Mouse (Mus musculus): Measurements from ENCODE around the gene Gdpgp1. TPM values are rescaled to one million over a fixed set of nuclear protein-coding genes. Genes with fewer than 3 reads are reported as not detected.
A peak's percentile ranks its signal among the peaks of the same experiment; 100 is the strongest.

Gene Gdpgp1
- polyA plus RNA-seq, 1 experiment = 3.2 TPM

GRCm38 (mm10) chr7:80261372-80261990 is 28.8 kb downstream of the Gdpgp1 start:
- no peak for TF ChIP-seq CTCF (IDR thresholded peaks at IDR 0.05; ENCODE audit: insufficient read depth, low read length)
- no peak for TF ChIP-seq POLR2A (IDR thresholded peaks at IDR 0.05; ENCODE audit: borderline replicate concordance, extremely low read depth, low read depth, low read length)
- WGBS = under 1% methylated on average over 32 of the region's 32 CpGs
- no peak for DNase-seq
- peak overlapping the region; percentile 91 for H3K4me3 ChIP-seq (replicated peaks; ENCODE audit: extremely low read depth, low read depth, low read length)
- H3K4me1 ChIP-seq (ENCODE audit: control insufficient read depth, insufficient read depth, low read length) = peaks cover 5% of the 10 kb centered on the region; the same call in 1 of the 2 replicates

GRCm38 (mm10) chr7:80264606-80265005 is 31.9 kb downstream of the Gdpgp1 start:
- Histone ChIP-seq H3K4me3 (replicated peaks; ENCODE audit: extremely low read depth, low read depth, low read length) (no peak overlapping the region), H3K4me1 (ENCODE audit: control insufficient read depth, insufficient read depth, low read length) (peaks cover 5% of the 10 kb centered on the region; the same call in 1 of the 2 replicates)
- no peak for DNase-seq
- WGBS = 83% methylated on average over 12 of the region's 12 CpGs
- no peak for TF ChIP-seq CTCF (IDR thresholded peaks at IDR 0.05; ENCODE audit: insufficient read depth, low read length)
- no peak for TF ChIP-seq POLR2A (IDR thresholded peaks at IDR 0.05; ENCODE audit: borderline replicate concordance, extremely low read depth, low read depth, low read length)

- no peak for DNase-seq
- Histone ChIP-seq H3K4me3 (replicated peaks; ENCODE audit: extremely low read depth, low read depth, low read length) (no peak overlapping the region), H3K4me1 (ENCODE audit: control insufficient read depth, insufficient read depth, low read length) (peaks cover 3% of the 10 kb centered on the region)
- TF ChIP-seq POLR2A (IDR thresholded peaks at IDR 0.05; ENCODE audit: borderline replicate concordance, extremely low read depth, low read depth, low read length) (no peak), CTCF (IDR thresholded peaks at IDR 0.05; ENCODE audit: insufficient read depth, low read length) (no peak)
- WGBS = 81% methylated on average over 1 of the region's 1 CpGs
These were observed 35.1 kb downstream of the Gdpgp1 start for GRCm38 (mm10) chr7:80267764-80268163.

GRCm38 (mm10) chr7:80268897-80269750 is 36.5 kb downstream of the Gdpgp1 start, which contains the start of gene Vps33b:
Gene Vps33b, plus strand, starts transcription at chr7:80269649.
- WGBS = 5% methylated on average over 21 of the region's 21 CpGs
- Histone ChIP-seq H3K4me1 (ENCODE audit: control insufficient read depth, insufficient read depth, low read length) (peaks cover 5% of the 10 kb centered on the region), H3K4me3 (replicated peaks; ENCODE audit: extremely low read depth, low read depth, low read length) (peak within 1 kb of the TSS; percentile 73)
- peak; percentile 95 for DNase-seq
- TF ChIP-seq POLR2A (IDR thresholded peaks at IDR 0.05; ENCODE audit: borderline replicate concordance, extremely low read depth, low read depth, low read length) (peak; percentile 54; the same call in 1 of the 2 replicates), CTCF (IDR thresholded peaks at IDR 0.05; ENCODE audit: insufficient read depth, low read length) (no peak)

GRCm38 (mm10) chr7:80269751-80270255 is 37.1 kb downstream of the Gdpgp1 start:
- peaks cover 5% of the 10 kb centered on the region for H3K4me1 ChIP-seq (ENCODE audit: control insufficient read depth, insufficient read depth, low read length)
- WGBS = under 1% methylated on average over 23 of the region's 23 CpGs
- TF ChIP-seq CTCF (IDR thresholded peaks at IDR 0.05; ENCODE audit: insufficient read depth, low read length) = no peak
- TF ChIP-seq POLR2A (IDR thresholded peaks at IDR 0.05; ENCODE audit: borderline replicate concordance, extremely low read depth, low read depth, low read length) = no peak
- DNase-seq = no peak
- H3K4me3 ChIP-seq (replicated peaks; ENCODE audit: extremely low read depth, low read depth, low read length) = peak overlapping the region; percentile 73

GRCm38 (mm10) chr7:80273456-80273855 is 40.8 kb downstream of the Gdpgp1 start:
- DNase-seq = no peak
- no peak overlapping the region for H3K4me3 ChIP-seq (replicated peaks; ENCODE audit: extremely low read depth, low read depth, low read length)
- H3K4me1 ChIP-seq (ENCODE audit: control insufficient read depth, insufficient read depth, low read length) = peaks cover 5% of the 10 kb centered on the region
- WGBS = 84% methylated on average over 2 of the region's 2 CpGs
- no peak for TF ChIP-seq POLR2A (IDR thresholded peaks at IDR 0.05; ENCODE audit: borderline replicate concordance, extremely low read depth, low read depth, low read length)
- no peak for TF ChIP-seq CTCF (IDR thresholded peaks at IDR 0.05; ENCODE audit: insufficient read depth, low read length)

- no peak for DNase-seq
- no peak for TF ChIP-seq POLR2A (IDR thresholded peaks at IDR 0.05; ENCODE audit: borderline replicate concordance, extremely low read depth, low read depth, low read length)
- no peak for TF ChIP-seq CTCF (IDR thresholded peaks at IDR 0.05; ENCODE audit: insufficient read depth, low read length)
- 92% methylated on average over 4 of the region's 4 CpGs for WGBS
- Histone ChIP-seq H3K4me3 (replicated peaks; ENCODE audit: extremely low read depth, low read depth, low read length) (no peak overlapping the region), H3K4me1 (ENCODE audit: control insufficient read depth, insufficient read depth, low read length) (peaks cover 3% of the 10 kb centered on the region; the same call in 1 of the 2 replicates)
These were observed 43.7 kb downstream of the Gdpgp1 start for GRCm38 (mm10) chr7:80276374-80276773.

- WGBS = 82% methylated on average over 10 of the region's 10 CpGs
- no peak for DNase-seq
- TF ChIP-seq POLR2A (IDR thresholded peaks at IDR 0.05; ENCODE audit: borderline replicate concordance, extremely low read depth, low read depth, low read length) (no peak), CTCF (IDR thresholded peaks at IDR 0.05; ENCODE audit: insufficient read depth, low read length) (no peak)
- no peaks in the 10 kb centered on the region for H3K4me1 ChIP-seq (ENCODE audit: control insufficient read depth, insufficient read depth, low read length)
- H3K4me3 ChIP-seq (replicated peaks; ENCODE audit: extremely low read depth, low read depth, low read length) = no peak overlapping the region
These were observed 47.4 kb downstream of the Gdpgp1 start for GRCm38 (mm10) chr7:80280032-80280431.

GRCm38 (mm10) chr7:80280998-80281397 is 48.3 kb downstream of the Gdpgp1 start:
- TF ChIP-seq CTCF (IDR thresholded peaks at IDR 0.05; ENCODE audit: insufficient read depth, low read length) = no peak
- TF ChIP-seq POLR2A (IDR thresholded peaks at IDR 0.05; ENCODE audit: borderline replicate concordance, extremely low read depth, low read depth, low read length) = no peak
- no peaks in the 10 kb centered on the region for H3K4me1 ChIP-seq (ENCODE audit: control insufficient read depth, insufficient read depth, low read length)
- DNase-seq = no peak
- no peak overlapping the region for H3K4me3 ChIP-seq (replicated peaks; ENCODE audit: extremely low read depth, low read depth, low read length)
- 92% methylated on average over 2 of the region's 2 CpGs for WGBS
